Mouse (Mus musculus) MEL (cell line): Measurements from ENCODE around the gene Catsper4. TPM values are rescaled to one million over a fixed set of nuclear protein-coding genes. Genes with fewer than 3 reads are reported as not detected.

Experiments
- DNase-seq: peaks from one replicate; pipeline ENCODE4 v3.0.0; 2011; ENCODE audit warnings: low read depth, low spot score
- H3K27ac ChIP-seq: 2 replicates; pipeline ENCODE4 v1.5.1; 2012; ENCODE audit warnings: low read depth, mild to moderate bottlenecking, control low read depth, low read length, moderate library complexity; ENCODE audit not compliant: control insufficient read depth
- H3K27me3 ChIP-seq, 2 experiments: fragments of 150-350 bp in 1 of 2; sonication (generic) in 1 of 2; 2 replicates each; pipeline ENCODE4 v1.6.1; 2012; ENCODE audit warnings: low read length in 2 of 2, mild to moderate bottlenecking in 2 of 2, improper control_type of control experiment in 1 of 2, moderate library complexity in 1 of 2; ENCODE audit not compliant: insufficient read depth in 2 of 2, control insufficient read depth in 1 of 2
- H3K36me3 ChIP-seq, 2 experiments: 2 replicates each; pipeline ENCODE4 v1.6.1; 2012 to 2014; ENCODE audit warnings: low read length in 2 of 2, improper control_type of control experiment in 1 of 2, inconsistent platforms in 1 of 2, mild to moderate bottlenecking in 1 of 2; ENCODE audit not compliant: insufficient read depth in 2 of 2, control insufficient read depth in 1 of 2
- H3K4me1 ChIP-seq, 2 experiments: fragments of 150-350 bp in 1 of 2; sonication (generic) in 1 of 2; 2 replicates each; pipeline ENCODE4 v1.6.1; 2012; ENCODE audit warnings: low read length in 2 of 2, improper control_type of control experiment in 1 of 2, mild to moderate bottlenecking in 1 of 2; ENCODE audit not compliant: insufficient read depth in 2 of 2, control insufficient read depth in 1 of 2
- H3K4me3 ChIP-seq, 2 experiments: fragments of 150-350 bp in 1 of 2; sonication (generic) in 1 of 2; 2 replicates each; pipeline ENCODE4 v1.5.1; 2012; ENCODE audit warnings: low read depth in 2 of 2, low read length in 2 of 2, mild to moderate bottlenecking in 2 of 2, moderate library complexity in 2 of 2, control low read depth in 1 of 2, improper control_type of control experiment in 1 of 2; ENCODE audit not compliant: control insufficient read depth in 1 of 2, insufficient read depth in 1 of 2
- H3K79me2 ChIP-seq: 2 replicates; pipeline ENCODE4 v1.6.1; 2012; ENCODE audit warnings: mild to moderate bottlenecking, low read length, moderate library complexity; ENCODE audit not compliant: control insufficient read depth, poor library complexity, insufficient read depth
- H3K9ac ChIP-seq: 2 replicates; pipeline ENCODE4 v1.6.1; 2012; ENCODE audit warnings: low read depth, mild to moderate bottlenecking, control low read depth, low read length, moderate library complexity; ENCODE audit not compliant: control insufficient read depth, poor library complexity, severe bottlenecking
- H3K9me3 ChIP-seq: fragments of 150-350 bp; sonication (generic); replicated peaks from 2 replicates; pipeline ENCODE4 v1.6.1; 2012; ENCODE audit warnings: mild to moderate bottlenecking, low read length, improper control_type of control experiment, moderate library complexity; ENCODE audit not compliant: insufficient read depth
- BHLHE40 ChIP-seq: IDR thresholded peaks from 2 replicates; pipeline ENCODE4 v1.6.1; 2012; ENCODE audit warnings: low read depth, mild to moderate bottlenecking, inconsistent platforms, low read length, improper control_type of control experiment, borderline replicate concordance
- CHD2 ChIP-seq: IDR thresholded peaks from 2 replicates; pipeline ENCODE4 v1.6.1; 2011; ENCODE audit warnings: low read length, improper control_type of control experiment
- CTCF ChIP-seq, 3 experiments: IDR thresholded peaks in 2 of 3; conservative IDR thresholded peaks in 1 of 3; 2 replicates each; pipeline ENCODE4 v1.5.1; 2011 to 2012; ENCODE audit warnings: low read length in 3 of 3, low read depth in 2 of 3, mild to moderate bottlenecking in 2 of 3, improper control_type of control experiment in 1 of 3, inconsistent platforms in 1 of 3, mixed read lengths in 1 of 3, moderate library complexity in 1 of 3; ENCODE audit not compliant: control insufficient read depth in 1 of 3, insufficient read depth in 1 of 3, poor library complexity in 1 of 3, severe bottlenecking in 1 of 3
- E2F4 ChIP-seq: IDR thresholded peaks from 2 replicates; pipeline ENCODE4 v1.6.1; 2011; ENCODE audit warnings: low read depth, low read length, improper control_type of control experiment, borderline replicate concordance
- EP300 ChIP-seq, 2 experiments: IDR thresholded peaks; 2 replicates each; pipeline ENCODE4 v1.6.1; 2011; ENCODE audit warnings: improper control_type of control experiment in 2 of 2, low read length in 2 of 2, low read depth in 1 of 2, mild to moderate bottlenecking in 1 of 2
- GABPA ChIP-seq: IDR thresholded peaks from 2 replicates; pipeline ENCODE4 v1.6.1; 2012; ENCODE audit warnings: low read depth, mild to moderate bottlenecking, inconsistent platforms, low read length, improper control_type of control experiment, moderate library complexity
- JUND ChIP-seq: IDR thresholded peaks from 2 replicates; pipeline ENCODE4 v1.6.1; 2011; ENCODE audit warnings: low read depth, mild to moderate bottlenecking, improper control_type of control experiment, low read length
- MAX ChIP-seq: IDR thresholded peaks from 2 replicates; pipeline ENCODE4 v1.6.1; 2011; ENCODE audit warnings: low read length, improper control_type of control experiment
- MAZ ChIP-seq: IDR thresholded peaks from 2 replicates; pipeline ENCODE4 v1.6.1; 2012; ENCODE audit warnings: low read depth, mild to moderate bottlenecking, inconsistent platforms, low read length, improper control_type of control experiment
- MEF2A ChIP-seq: IDR thresholded peaks from 2 replicates; pipeline ENCODE4 v1.6.1; 2014; ENCODE audit warnings: low read depth, mild to moderate bottlenecking, inconsistent platforms, low read length, improper control_type of control experiment; ENCODE audit not compliant: poor library complexity, insufficient replicate concordance, severe bottlenecking; ENCODE audit errors: extremely low read depth
- MXI1 ChIP-seq: IDR thresholded peaks from 2 replicates; pipeline ENCODE4 v1.6.1; 2011; ENCODE audit warnings: mild to moderate bottlenecking, low read depth, low read length, improper control_type of control experiment
- MYB ChIP-seq: IDR thresholded peaks from 2 replicates; pipeline ENCODE4 v1.6.1; 2011; ENCODE audit warnings: mild to moderate bottlenecking, low read depth, low read length, improper control_type of control experiment
- MYC ChIP-seq: IDR thresholded peaks from 2 replicates; pipeline ENCODE4 v1.6.1; 2011; ENCODE audit warnings: low read depth, mild to moderate bottlenecking, low read length, improper control_type of control experiment, moderate library complexity
- NELFE ChIP-seq: IDR thresholded peaks from 2 replicates; pipeline ENCODE4 v1.6.1; 2011; ENCODE audit warnings: low read depth, low read length, improper control_type of control experiment
- RAD21 ChIP-seq: IDR thresholded peaks from 2 replicates; pipeline ENCODE4 v1.6.1; 2011; ENCODE audit warnings: mild to moderate bottlenecking, low read depth, low read length, improper control_type of control experiment
- SIN3A ChIP-seq: IDR thresholded peaks from 2 replicates; pipeline ENCODE4 v1.6.1; 2012; ENCODE audit warnings: low read length, improper control_type of control experiment, inconsistent platforms
- SMC3 ChIP-seq: IDR thresholded peaks from 2 replicates; pipeline ENCODE4 v1.6.1; 2011; ENCODE audit warnings: low read depth, low read length, improper control_type of control experiment
- TBP ChIP-seq: IDR thresholded peaks from 2 replicates; pipeline ENCODE4 v1.8.0; 2011; ENCODE audit warnings: low read depth, low read length, improper control_type of control experiment
- USF2 ChIP-seq, 2 experiments: IDR thresholded peaks; 2 replicates each; pipeline ENCODE4 v1.6.1; 2011 to 2012; ENCODE audit warnings: improper control_type of control experiment in 2 of 2, low read length in 2 of 2, borderline replicate concordance in 1 of 2, inconsistent platforms in 1 of 2, low read depth in 1 of 2, mild to moderate bottlenecking in 1 of 2; ENCODE audit not compliant: insufficient read depth in 1 of 2
- ZC3H11A ChIP-seq: IDR thresholded peaks from 2 replicates; pipeline ENCODE4 v1.6.1; 2012; ENCODE audit warnings: low read depth, mild to moderate bottlenecking, inconsistent platforms, low read length, improper control_type of control experiment
- polyA plus RNA-seq, 2 experiments: library from polyadenylated mRNA; stranded (reverse) in 1 of 2; unstranded in 1 of 2; fragments of >175 nt in 1 of 2; fragments of >200 nt in 1 of 2; gene quantifications; 2 replicates each; pipeline versions ENCODE4 v1.2.1 to v1.2.4; 2012; ENCODE audit warnings: low replicate concordance in 2 of 2, low read depth in 1 of 2; ENCODE audit not compliant: insufficient read length in 2 of 2, insufficient read depth in 1 of 2, missing spikeins in 1 of 2
- total RNA-seq: library from RNA; depleted of rRNA; stranded (reverse); fragments of 300-350 nt; gene quantifications from 2 replicates; pipeline ENCODE4 v1.2.3, GENCODE M21; 2012

The Catsper4 gene
- total and polyA plus RNA-seq, 3 experiments: not detected

- no peak for DNase-seq
- Histone ChIP-seq H3K4me1 (peaks cover 2 to 3% of the 10 kb centered on the region in 2 experiments; a peak in 1 of 4 replicates), H3K27ac (no peak overlapping the region), H3K4me3 (no peak overlapping the region), H3K79me2 (no peaks in the 10 kb centered on the region), H3K9ac (no peak overlapping the region), H3K36me3 (no peaks in the 10 kb centered on the region), H3K9me3 (no peaks in the 10 kb centered on the region), H3K27me3 (no peaks in the 10 kb centered on the region)
- TF ChIP-seq MXI1 (no peak), BHLHE40 (no peak)
These were observed 25.9 kb upstream of the Catsper4 start for GRCm38 (mm10) chr4:134252911-134253721.

- no peak overlapping the region for H3K4me3 ChIP-seq
- no peak for TF ChIP-seq NELFE
- TF ChIP-seq MEF2A: no peak
- TF ChIP-seq GABPA: no peak
- no peak for TF ChIP-seq MYB
- no peak for TF ChIP-seq CTCF (IDR thresholded peaks at IDR 0.05 in 2 of 3, conservative IDR thresholded peaks at IDR 0.05 in 1 of 3; ENCODE audit: control insufficient read depth in 1 of 3, insufficient read depth in 1 of 3, low read depth in 2 of 3, low read length in 3 of 3, poor library complexity in 1 of 3, severe bottlenecking in 1 of 3)
- no peak for TF ChIP-seq SMC3
- no peak for TF ChIP-seq MYC
- TF ChIP-seq TBP: no peak
- no peak for TF ChIP-seq USF2 (IDR thresholded peaks at IDR 0.05; ENCODE audit: borderline replicate concordance in 1 of 2, insufficient read depth in 1 of 2, low read depth in 1 of 2, low read length in 2 of 2)
- TF ChIP-seq SIN3A: no peak
- TF ChIP-seq ZC3H11A: no peak
- no peak for TF ChIP-seq JUND
- TF ChIP-seq MAZ: no peak
- no peak for TF ChIP-seq RAD21
- TF ChIP-seq MAX: no peak
- TF ChIP-seq BHLHE40: no peak
- TF ChIP-seq CHD2: no peak
- TF ChIP-seq E2F4: no peak
- no peak for TF ChIP-seq EP300 (IDR thresholded peaks at IDR 0.05; ENCODE audit: low read depth in 1 of 2, low read length in 2 of 2)
- H3K36me3 ChIP-seq: no peaks in the 10 kb centered on the region
- DNase-seq: no peak
- H3K79me2 ChIP-seq: no peaks in the 10 kb centered on the region
- peaks cover 2 to 3% of the 10 kb centered on the region in 2 experiments; a peak in 1 of 4 replicates for H3K4me1 ChIP-seq
- no peaks in the 10 kb centered on the region for H3K9me3 ChIP-seq
- H3K27me3 ChIP-seq: no peaks in the 10 kb centered on the region
- no peak overlapping the region for H3K27ac ChIP-seq
- H3K9ac ChIP-seq: no peak overlapping the region
These were observed 25.1 kb upstream of the Catsper4 start for GRCm38 (mm10) chr4:134252131-134252910.
